Mouse (Mus musculus): ENCODE results near the gene Strap.

- TF ChIP-seq CTCF (IDR thresholded peaks at IDR 0.05; ENCODE audit: low read depth): no peak
- TF ChIP-seq EP300 (optimal IDR thresholded peaks at IDR 0.05): no peak
Observed at GRCm38 (mm10) chr6:137687667-137688066, 47.2 kb upstream of the Strap start.

Measured in stomach, postnatal 0 days (tissue).